Mouse (Mus musculus) heart, embryonic 11.5 days (tissue): Measurements from ENCODE around the gene Dguok. TPM values are rescaled to one million over a fixed set of nuclear protein-coding genes. Genes with fewer than 3 reads are reported as not detected.

Experiments used
- ATAC-seq: fragments of 200-750 bp; cut with Nextera tagmentation; replicated peaks from 2 replicates; pipeline ENCODE4 v1.8.0; 2017; ENCODE audit warnings: moderate library complexity; ENCODE audit not compliant: insufficient number of reproducible peaks, low FRiP score, low TSS enrichment
- H3K27ac ChIP-seq: fragments of 300-500 bp; sonication (generic); 2 replicates; pipeline ENCODE4 v1.5.1; 2014; ENCODE audit warnings: mild to moderate bottlenecking, low read depth, low read length
- H3K27me3 ChIP-seq: fragments of 300-500 bp; sonication (generic); 2 replicates; pipeline ENCODE4 v1.6.1; 2014; ENCODE audit warnings: mild to moderate bottlenecking, low read length, mixed read lengths; ENCODE audit not compliant: control insufficient read depth, insufficient read depth
- H3K36me3 ChIP-seq: fragments of 300-500 bp; sonication (generic); 2 replicates; pipeline ENCODE4 v1.6.1; 2014; ENCODE audit warnings: mild to moderate bottlenecking, low read length, moderate library complexity, mixed read lengths; ENCODE audit not compliant: control insufficient read depth, insufficient read depth
- H3K4me1 ChIP-seq: fragments of 300-500 bp; sonication (generic); 2 replicates; pipeline ENCODE4 v1.6.1; 2014; ENCODE audit warnings: low read length; ENCODE audit not compliant: control insufficient read depth, insufficient read depth
- H3K4me2 ChIP-seq: fragments of 300-500 bp; sonication (generic); 2 replicates; pipeline ENCODE4 v1.6.1; 2014; ENCODE audit warnings: mild to moderate bottlenecking, moderate library complexity
- H3K4me3 ChIP-seq: fragments of 300-500 bp; sonication (generic); 2 replicates; pipeline ENCODE4 v1.5.1; 2014; ENCODE audit warnings: low read depth, low read length
- H3K9ac ChIP-seq: fragments of 300-500 bp; sonication (generic); 2 replicates; pipeline ENCODE4 v1.6.1; 2014; ENCODE audit warnings: mild to moderate bottlenecking, low read depth, low read length, moderate library complexity
- H3K9me3 ChIP-seq: fragments of 300-500 bp; sonication (generic); replicated peaks from 2 replicates; pipeline ENCODE4 v1.6.1; 2016; ENCODE audit warnings: low read length; ENCODE audit not compliant: control insufficient read depth
- WGBS: fragments of 180-500 bp; shearing (Covaris S2); extraction: QIAGEN DNeasy Blood & Tissue Kit; methylation state at CpG from one replicate; pipeline ENCODE4 v1.1.7; 2014; ENCODE audit not compliant: insufficient replicate concordance; 5-methylcytosine and 5-hydroxymethylcytosine counted together
- polyA plus RNA-seq: library from polyadenylated mRNA; unstranded; fragments of >200 nt; fragmentation: Nextera tagmentation; extraction: Ambion mirVana; gene quantifications from 2 replicates; pipeline ENCODE4 v1.2.1, GENCODE M21; 2014

Dguok gene
- polyA plus RNA-seq, 1 experiment from 2014 or later = 47.9 TPM

DNA sequence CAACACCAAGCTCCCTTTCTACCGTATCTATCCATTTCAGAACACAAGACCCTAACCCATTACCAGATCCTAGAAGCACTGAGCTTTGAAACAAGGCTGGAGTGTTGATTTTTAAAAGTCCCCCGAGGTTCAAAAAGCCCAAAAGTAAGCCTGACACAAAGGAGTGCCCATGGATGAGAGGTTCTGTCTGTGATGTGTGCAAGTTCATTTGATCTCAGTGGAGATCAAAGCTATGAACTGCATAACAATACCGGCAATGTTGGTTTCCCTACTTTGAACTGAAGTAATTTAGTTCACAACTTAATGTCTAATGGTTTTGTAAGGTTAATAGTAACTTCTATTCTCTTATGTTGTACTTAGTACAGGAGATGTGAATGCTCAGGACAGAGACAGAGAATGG lies 69.5 kb downstream of the Dguok start:
- no peak overlapping the region for H3K4me2 ChIP-seq
- WGBS = 87% methylated on average over 3 of the region's 3 CpGs
- no peak overlapping the region for H3K9ac ChIP-seq
- no peak for ATAC-seq
- H3K27ac ChIP-seq = no peak overlapping the region
- peaks cover 38% of the 10 kb centered on the region for H3K4me1 ChIP-seq
- no peak overlapping the region for H3K4me3 ChIP-seq
- no peaks in the 10 kb centered on the region for H3K36me3 ChIP-seq
- no peaks in the 10 kb centered on the region for H3K9me3 ChIP-seq
- H3K27me3 ChIP-seq = no peaks in the 10 kb centered on the region

DNA sequence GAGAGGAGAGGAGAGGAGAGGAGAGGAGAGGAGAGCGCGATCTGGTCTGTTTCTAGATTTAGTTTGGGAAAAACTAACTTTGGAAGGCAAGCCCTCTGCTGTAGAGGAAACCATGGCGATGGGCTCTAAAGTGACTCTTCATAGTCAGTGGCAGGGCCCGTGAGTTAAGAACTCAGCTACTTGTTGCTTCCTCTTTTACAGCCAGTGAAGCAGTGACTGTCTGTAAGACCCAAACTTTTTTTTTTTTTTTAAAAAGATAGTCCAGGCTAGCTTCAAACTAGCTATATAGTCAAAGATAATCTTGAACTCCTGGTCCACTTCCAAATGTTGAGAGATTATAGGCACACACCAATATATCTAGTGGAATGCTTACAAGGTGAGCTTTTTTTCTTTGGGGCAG lies 70.2 kb downstream of the Dguok start:
- 85% methylated on average over 4 of the region's 4 CpGs for WGBS
- H3K4me2 ChIP-seq = no peak overlapping the region
- ATAC-seq = no peak
- no peak overlapping the region for H3K4me3 ChIP-seq
- H3K9me3 ChIP-seq = no peaks in the 10 kb centered on the region
- H3K36me3 ChIP-seq = no peaks in the 10 kb centered on the region
- H3K4me1 ChIP-seq = peaks cover 33% of the 10 kb centered on the region
- H3K27me3 ChIP-seq = no peaks in the 10 kb centered on the region
- H3K27ac ChIP-seq = no peak overlapping the region
- H3K9ac ChIP-seq = no peak overlapping the region

DNA sequence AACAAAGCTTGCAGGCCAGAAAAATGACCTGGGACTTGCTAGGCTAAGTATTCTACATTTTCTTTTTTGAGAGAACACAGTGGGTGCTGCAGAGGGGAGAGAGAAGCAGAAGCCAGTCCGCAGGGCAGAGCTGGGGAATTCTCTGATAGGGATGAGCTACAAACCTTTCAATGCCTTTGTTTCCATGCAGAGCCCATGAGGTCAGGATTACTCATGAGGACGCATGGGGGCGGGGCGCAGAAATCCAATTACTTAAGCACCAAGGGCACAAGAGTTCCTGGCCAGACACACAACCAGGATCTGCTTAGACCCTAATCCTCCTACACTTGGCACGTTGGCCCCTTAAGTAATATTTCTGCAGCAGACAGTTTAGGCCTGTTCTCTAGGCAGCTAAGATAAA lies 71.6 kb downstream of the Dguok start:
- Histone ChIP-seq H3K4me1 (peaks cover 29% of the 10 kb centered on the region), H3K27ac (no peak overlapping the region), H3K4me3 (no peak overlapping the region), H3K27me3 (no peaks in the 10 kb centered on the region), H3K9me3 (no peaks in the 10 kb centered on the region), H3K4me2 (no peak overlapping the region), H3K9ac (0 out of 2 replicates have a peak overlapping the region, but pooled peaks have one; percentile 10), H3K36me3 (no peaks in the 10 kb centered on the region)
- ATAC-seq = no peak
- WGBS = 50% methylated on average over 5 of the region's 5 CpGs

DNA sequence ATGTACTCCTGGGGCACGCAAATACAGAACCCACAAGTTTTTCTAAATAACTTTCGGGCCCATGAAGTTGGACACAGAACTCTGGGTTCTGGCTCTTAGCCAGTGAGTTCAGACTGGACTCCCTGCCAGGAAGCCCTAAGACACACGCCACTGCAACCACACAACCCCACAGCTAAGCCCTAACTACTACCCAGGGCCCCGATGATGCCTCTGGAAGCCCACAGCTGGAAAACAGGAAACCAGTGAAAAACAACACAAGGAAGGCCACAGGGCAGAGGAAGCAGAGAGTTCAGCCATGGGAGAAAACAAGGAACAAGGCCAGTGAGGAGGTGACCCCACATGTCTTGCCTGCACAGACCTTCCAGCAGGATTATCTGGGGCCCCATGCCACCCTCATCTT lies 73.2 kb downstream of the Dguok start:
- Histone ChIP-seq H3K27me3 (no peaks in the 10 kb centered on the region), H3K4me1 (peaks cover 16% of the 10 kb centered on the region), H3K36me3 (no peaks in the 10 kb centered on the region), H3K9me3 (no peaks in the 10 kb centered on the region), H3K27ac (no peak overlapping the region), H3K4me2 (no peak overlapping the region), H3K9ac (no peak overlapping the region), H3K4me3 (no peak overlapping the region)
- ATAC-seq = no peak
- WGBS = 85% methylated on average over 4 of the region's 4 CpGs

DNA sequence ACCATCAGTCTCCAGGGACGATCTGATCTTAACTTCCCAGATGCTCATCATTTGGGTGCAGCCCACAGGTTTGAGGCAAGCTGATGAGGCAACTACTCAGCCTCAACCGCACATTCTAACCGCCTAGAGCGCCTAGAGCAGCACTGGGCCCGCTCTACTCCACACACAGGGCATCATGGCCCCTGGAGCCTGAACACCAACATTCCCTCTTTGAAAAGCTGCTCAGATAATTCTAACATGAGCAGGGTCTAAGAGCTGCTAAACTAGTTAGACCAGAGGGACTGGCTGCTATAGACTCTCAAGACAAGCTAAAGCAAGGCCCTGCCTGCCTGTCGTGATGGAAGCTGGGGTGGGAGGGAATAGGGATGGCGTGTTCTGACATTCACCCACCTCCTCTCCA lies 73.8 kb downstream of the Dguok start:
- ATAC-seq = no peak
- H3K36me3 ChIP-seq = no peaks in the 10 kb centered on the region

More for the DNA sequence above, 73.8 kb downstream of the Dguok start:
- Histone ChIP-seq H3K4me3 (no peak overlapping the region), H3K27ac (no peak overlapping the region), H3K4me1 (peaks cover 21% of the 10 kb centered on the region), H3K9me3 (no peaks in the 10 kb centered on the region), H3K27me3 (no peaks in the 10 kb centered on the region), H3K4me2 (no peak overlapping the region), H3K9ac (no peak overlapping the region)
- WGBS = 85% methylated on average over 7 of the region's 7 CpGs

Other genes starting within 250 kb of the Dguok start
- gene Mthfd2, start 181.1 kb downstream of the Dguok start, polyA plus RNA-seq = 44.5 and 45.4 TPM in 2 replicates
- gene Mob1a, start 181.0 kb downstream of the Dguok start, polyA plus RNA-seq = 42.2 and 49.5 TPM in 2 replicates
- 279 and 280 TPM in 2 replicates for gene Bola3, start 157.8 kb downstream of the Dguok start, polyA plus RNA-seq
- 25.0 and 30.3 TPM in 2 replicates for gene Tet3, start 47.9 kb downstream of the Dguok start, polyA plus RNA-seq
- 10.7 and 10.9 TPM in 2 replicates for gene Actg2, start 29.3 kb upstream of the Dguok start, polyA plus RNA-seq
- gene Stambp, start 65.8 kb upstream of the Dguok start, polyA plus RNA-seq = 24.9 and 30.0 TPM in 2 replicates
- gene Clec4f, start 149.2 kb upstream of the Dguok start, polyA plus RNA-seq = 0.19 TPM in 1 of 2 replicates, not detected in the other
- not detected in 2 replicates for gene Cd207, start 170.9 kb upstream of the Dguok start, polyA plus RNA-seq
- not detected in 2 replicates for gene Vax2, start 204.3 kb upstream of the Dguok start, polyA plus RNA-seq
- gene Atp6v1b1, start 236.0 kb upstream of the Dguok start, polyA plus RNA-seq = not detected in 2 replicates